Mouse (Mus musculus) layer of hippocampus, adult 2 months (tissue): ENCODE data around the gene Btaf1. TPM values are rescaled to one million over a fixed set of nuclear protein-coding genes. Genes with fewer than 3 reads are reported as not detected.

Experiments used
- DNase-seq, 2 experiments: peaks; one replicate each; pipeline ENCODE4 v3.0.0; 2022; ENCODE audit warnings: low spot score in 2 of 2
- H3K27ac ChIP-seq: fragments of 200-600 bp; 2 replicates; pipeline ENCODE4 v1.8.1; 2022
- H3K4me3 ChIP-seq: fragments of 200-600 bp; 2 replicates; pipeline ENCODE4 v1.8.1; 2022; ENCODE audit warnings: mild to moderate bottlenecking
- CTCF ChIP-seq: fragments of 200-600 bp; conservative IDR thresholded peaks from 2 replicates; pipeline ENCODE4 v1.8.1; 2022; ENCODE audit warnings: antibody characterized with exemption, mild to moderate bottlenecking, moderate library complexity
- total RNA-seq, 2 experiments: library from RNA; stranded (reverse); gene quantifications; 2 replicates each; pipeline ENCODE4 v1.2.3; 2021

Gene Btaf1
- total RNA-seq, 2 experiments from 2014 or later, result 23.9 to 33.4 TPM

DNA sequence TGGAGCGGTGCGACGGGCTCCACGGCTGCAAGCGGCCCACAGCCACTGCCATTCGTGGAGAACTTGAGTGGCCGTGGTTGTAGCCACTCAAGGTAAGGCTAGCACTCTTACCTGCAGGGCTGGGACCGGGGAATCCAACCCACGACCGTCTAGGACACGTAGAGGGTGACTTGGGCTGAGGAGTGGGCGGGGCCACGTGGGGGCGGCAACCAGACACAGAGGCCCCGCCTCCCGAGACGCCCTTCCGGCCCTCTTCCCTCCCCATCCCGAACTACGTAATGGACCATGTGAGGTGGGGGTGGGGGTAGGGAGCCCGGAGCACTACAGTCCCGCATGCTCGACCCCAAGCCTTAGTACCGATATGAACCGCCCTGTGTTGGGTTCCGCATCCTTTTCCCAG lies 92.5 kb downstream of the Btaf1 start:
- TF ChIP-seq CTCF, result no peak
- Histone ChIP-seq H3K4me3 (peak overlapping the region; percentile 43), H3K27ac (no peak overlapping the region)
- DNase-seq, result peak; percentile 40 to 58

DNA sequence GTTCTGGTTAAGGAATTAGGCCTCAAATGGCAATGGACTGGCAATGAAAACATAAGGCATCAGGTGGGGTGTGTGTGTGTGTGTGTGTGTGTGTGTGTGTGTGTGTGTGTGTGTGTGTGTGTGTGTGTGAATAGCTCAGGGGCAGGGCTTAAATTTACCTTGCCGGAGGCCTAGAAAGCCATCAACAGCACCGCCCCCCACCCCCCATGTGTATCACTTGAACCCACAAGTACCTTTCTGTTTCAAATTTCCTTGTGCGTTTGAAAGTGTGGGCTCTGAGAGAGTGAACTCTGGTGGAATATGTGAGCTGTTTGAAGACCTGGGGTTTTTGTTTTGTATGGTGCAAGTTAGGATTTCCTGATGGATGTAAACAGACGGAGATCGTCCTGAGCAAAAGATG lies 93.1 kb downstream of the Btaf1 start:
- peak overlapping the region; percentile 43 for H3K4me3 ChIP-seq
- DNase-seq, result no peak
- H3K27ac ChIP-seq, result no peak overlapping the region
- no peak for TF ChIP-seq CTCF

DNA sequence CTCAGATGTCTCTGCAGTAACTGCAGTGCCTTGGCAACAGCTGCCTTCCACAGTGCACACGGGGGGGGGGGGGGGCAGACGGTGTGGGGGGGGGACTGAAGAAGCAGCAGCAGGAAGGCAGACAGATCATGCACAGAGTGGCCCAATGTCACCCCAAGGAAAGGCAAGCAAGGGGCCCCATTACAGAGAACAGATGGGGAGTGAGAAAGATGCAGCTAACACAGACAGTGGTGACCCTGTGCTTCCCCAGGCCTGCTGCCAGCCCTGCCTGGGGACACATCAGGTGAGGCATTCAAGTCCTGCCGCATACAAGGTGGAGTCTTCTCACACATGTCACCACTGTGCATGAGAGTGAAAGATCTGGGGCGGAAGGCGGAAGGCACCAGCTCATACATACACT lies 94.7 kb downstream of the Btaf1 start:
- Histone ChIP-seq H3K27ac (no peak overlapping the region), H3K4me3 (no peak overlapping the region)
- no peak for TF ChIP-seq CTCF
- DNase-seq, result no peak

DNA sequence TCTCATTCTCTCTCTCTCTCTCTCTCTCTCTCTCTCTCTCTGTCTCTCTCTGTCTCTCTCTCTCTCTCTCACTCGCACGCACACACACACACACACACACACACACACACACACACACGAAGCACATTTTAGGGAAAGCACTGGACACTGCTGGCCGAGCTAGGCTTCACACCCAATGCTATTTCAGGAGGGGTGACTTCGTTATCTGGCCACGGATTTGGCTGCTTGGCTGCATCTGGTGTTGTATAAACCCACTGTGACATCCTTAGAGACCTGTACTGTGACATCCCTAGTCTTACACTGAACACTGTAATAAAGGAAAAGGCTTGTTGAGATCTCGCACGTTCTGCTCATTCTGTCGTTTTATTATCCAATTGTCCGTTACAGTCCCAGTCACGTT lies 95.1 kb downstream of the Btaf1 start:
- Histone ChIP-seq H3K27ac (no peak overlapping the region), H3K4me3 (no peak overlapping the region)
- no peak for TF ChIP-seq CTCF
- DNase-seq, result no peak

DNA sequence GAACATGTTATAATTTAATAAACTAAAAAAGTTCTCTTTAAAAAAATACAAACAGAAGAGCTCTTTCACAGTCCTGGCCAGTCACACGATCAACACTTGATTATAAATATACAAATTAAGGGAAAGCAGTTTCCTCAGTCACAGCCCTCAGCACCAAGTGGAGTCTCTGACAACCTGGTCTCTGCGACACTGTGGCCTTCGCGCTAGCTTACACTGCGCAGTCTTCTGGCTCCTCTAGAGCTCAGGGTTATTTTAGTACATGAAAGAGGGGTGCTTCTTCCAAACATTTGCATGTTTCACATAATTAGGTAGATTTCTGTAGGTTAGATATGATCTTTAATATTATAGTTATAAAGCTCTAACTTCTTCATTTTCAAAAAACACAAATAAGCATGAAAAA lies 96.3 kb downstream of the Btaf1 start:
- H3K27ac ChIP-seq, result no peak overlapping the region
- no peak for TF ChIP-seq CTCF

DNA sequence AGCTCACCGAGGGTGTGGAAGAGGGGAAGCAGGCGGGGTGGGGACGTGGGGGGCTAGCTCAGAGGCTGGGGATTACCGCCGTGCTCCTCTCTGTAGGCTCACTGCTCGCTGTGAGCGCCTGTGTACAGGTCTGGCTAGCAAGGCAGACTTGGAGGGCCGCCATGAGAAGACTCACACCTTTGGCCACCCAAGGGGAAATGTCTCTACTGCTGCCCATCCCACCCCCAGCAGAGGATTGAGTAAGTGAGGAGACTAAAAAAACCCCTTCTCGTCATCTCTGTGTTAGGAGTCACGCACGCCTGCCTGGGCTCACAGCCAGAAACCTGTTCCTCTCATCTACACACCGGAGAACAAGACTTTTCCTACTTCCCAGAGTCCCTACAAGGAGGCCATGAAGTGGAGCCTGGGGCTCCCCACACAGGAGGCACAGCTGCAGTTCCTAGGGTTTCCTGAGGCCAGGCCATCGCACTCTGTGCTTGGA lies 100.0 kb downstream of the Btaf1 start:
- DNase-seq, result no peak

More for the DNA sequence above, 96.3 kb downstream of the Btaf1 start:
- no peak for DNase-seq
- no peak overlapping the region for H3K4me3 ChIP-seq

DNA sequence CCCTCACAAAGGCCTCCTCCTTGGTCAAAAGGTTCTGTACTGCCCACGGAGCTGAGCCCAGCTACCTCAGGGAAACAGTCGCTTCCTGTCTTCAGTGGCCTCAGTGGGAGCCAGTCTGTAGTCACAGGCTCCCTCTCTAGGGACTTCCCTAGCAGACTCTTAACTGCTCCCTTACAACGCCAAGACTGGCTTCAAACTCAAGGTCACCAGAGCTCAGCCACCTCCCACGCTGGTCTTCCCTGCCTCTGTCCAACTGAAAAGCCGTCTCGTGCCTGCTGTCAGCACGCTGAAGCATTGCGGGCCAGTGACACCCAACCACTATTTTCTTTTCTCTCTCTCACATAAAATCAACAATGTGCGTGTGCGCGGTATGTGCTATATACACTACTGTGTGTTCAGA lies 100.5 kb downstream of the Btaf1 start:
- no peak overlapping the region for H3K27ac ChIP-seq

More for the DNA sequence above, 100.0 kb downstream of the Btaf1 start:
- Histone ChIP-seq H3K27ac (no peak overlapping the region), H3K4me3 (no peak overlapping the region)
- no peak for TF ChIP-seq CTCF

DNA sequence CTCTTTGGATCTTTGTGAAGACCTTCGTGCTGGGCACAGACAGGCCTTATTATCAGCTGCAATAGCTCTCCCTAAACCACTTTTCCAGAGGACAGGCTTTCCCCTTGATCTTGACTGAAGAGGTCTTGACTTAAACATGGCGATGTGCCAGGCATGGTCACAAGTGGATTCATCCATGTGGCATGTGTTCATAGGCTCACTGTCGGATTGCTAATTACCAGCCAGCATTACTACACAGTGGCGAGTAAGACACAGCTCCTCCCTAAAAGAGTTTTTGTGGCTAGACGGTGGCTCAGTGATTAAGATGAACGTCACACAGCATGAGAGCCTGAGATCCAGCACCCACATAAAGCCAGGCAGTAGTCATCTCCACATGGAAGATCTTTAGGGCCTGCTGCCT lies 103.9 kb downstream of the Btaf1 start:
- Histone ChIP-seq H3K4me3 (no peak overlapping the region), H3K27ac (no peak overlapping the region; the same call in 1 of the 2 replicates)
- no peak for TF ChIP-seq CTCF
- no peak for DNase-seq

More for the DNA sequence above, 100.5 kb downstream of the Btaf1 start:
- no peak overlapping the region for H3K4me3 ChIP-seq
- TF ChIP-seq CTCF, result no peak
- DNase-seq, result no peak

DNA sequence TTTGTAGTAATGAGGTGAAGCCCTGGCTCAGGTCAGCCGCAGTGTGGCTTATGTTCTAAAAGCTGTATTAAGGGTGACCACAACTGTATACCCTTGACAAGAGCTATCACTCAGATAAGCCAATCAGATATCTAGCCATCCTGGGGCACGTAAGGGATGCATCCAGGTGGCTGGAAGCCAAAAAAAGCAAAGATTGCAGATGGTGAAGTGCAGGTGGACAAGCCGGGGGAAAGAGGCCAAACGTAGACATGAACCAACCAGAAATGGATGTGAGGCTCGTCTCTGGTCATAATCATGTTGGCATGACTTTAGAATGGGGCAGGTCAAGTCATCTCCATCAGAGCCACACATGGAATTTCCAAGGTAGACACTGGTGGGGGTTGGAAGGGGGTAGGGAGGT lies 105.6 kb downstream of the Btaf1 start:
- no peak for TF ChIP-seq CTCF
- no peak for DNase-seq
- H3K27ac ChIP-seq, result peak overlapping the region; percentile 1; the same call in 1 of the 2 replicates
- no peak overlapping the region for H3K4me3 ChIP-seq

DNA sequence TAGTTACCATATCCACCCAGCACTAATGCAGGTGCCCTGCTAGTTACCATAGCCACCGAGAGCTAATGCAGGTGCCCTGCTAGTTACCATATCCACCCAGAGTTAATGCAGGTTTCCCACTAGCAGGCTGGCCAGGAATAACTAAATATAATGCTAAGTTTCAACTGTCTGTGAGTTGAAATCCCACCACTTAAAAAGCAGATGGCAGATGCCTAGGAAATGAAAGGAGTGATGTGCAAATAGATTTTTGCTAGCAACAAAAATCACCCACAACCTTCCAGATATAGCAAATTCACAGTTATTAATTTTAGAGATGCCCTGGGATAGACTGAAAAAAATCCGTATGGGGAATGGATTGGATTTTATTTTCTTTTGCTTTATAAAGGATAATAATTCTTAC lies 106.5 kb downstream of the Btaf1 start:
- peak overlapping the region; percentile 32 for H3K27ac ChIP-seq
- H3K4me3 ChIP-seq, result no peak overlapping the region
- DNase-seq, result peak in 1 of 2 experiments; percentile 27
- TF ChIP-seq CTCF, result no peak

DNA sequence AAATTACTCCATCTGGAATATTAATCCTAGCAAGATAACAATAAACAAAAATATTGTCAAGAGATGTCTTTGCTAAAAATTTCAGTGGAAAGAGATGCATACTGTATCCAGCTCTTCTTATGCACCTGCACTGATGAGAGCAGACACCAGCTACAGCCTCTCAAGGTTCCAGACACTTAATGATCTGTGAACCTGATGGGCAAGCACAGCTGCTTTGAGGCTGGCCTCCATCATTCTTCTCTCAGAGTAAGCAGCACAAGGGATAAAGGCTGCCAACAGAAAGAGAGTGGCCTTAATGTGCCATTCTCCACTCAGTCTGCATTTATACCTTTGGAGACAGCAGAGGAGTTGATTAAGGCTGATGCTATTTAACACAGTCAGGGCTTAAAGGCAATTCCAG lies 115.0 kb downstream of the Btaf1 start:
- DNase-seq, result no peak
- H3K4me3 ChIP-seq, result no peak overlapping the region
- no peak for TF ChIP-seq CTCF
- H3K27ac ChIP-seq, result no peak overlapping the region

DNA sequence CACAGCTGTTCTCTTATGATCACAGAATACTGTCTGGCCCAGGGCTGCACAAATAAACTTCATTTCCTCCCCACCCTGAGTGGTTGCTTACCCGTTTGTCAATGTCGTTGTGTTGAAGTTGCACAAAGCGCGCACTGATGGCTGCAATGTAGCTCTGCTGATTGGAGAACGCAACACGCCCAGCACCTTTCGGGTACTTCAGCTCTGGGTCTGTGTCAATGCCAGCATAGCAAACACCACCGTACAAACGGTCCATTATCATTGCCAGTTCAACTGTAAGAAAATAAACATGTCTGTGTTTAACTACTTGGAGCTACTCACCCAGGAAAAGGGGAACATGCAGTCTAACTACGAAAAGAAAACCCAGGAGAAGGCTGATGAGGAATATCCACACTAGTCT lies 118.6 kb downstream of the Btaf1 start:
- H3K4me3 ChIP-seq, result no peak overlapping the region
- DNase-seq, result no peak
- H3K27ac ChIP-seq, result no peak overlapping the region
- no peak for TF ChIP-seq CTCF

DNA sequence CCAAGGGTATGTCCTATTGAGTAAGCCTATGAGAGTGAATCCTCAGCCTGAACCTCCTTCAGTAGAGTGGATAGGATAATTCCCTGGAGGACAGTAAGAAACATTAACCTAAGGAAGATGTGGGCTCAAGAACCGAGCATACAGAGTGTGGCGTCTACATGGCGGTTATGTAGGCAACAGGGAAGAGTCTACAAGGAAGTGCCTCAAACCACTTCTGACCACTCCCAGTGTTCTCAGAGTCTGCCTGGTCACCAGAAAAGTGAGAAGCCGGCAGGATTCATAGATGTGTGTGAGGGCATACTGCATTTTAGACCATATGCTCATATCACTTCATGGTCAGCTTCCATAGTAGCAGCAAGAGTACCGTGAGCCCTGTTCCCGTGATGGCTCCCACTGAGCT lies 122.6 kb downstream of the Btaf1 start:
- no peak overlapping the region for H3K27ac ChIP-seq
- H3K4me3 ChIP-seq, result no peak overlapping the region
- DNase-seq, result no peak
- no peak for TF ChIP-seq CTCF

DNA sequence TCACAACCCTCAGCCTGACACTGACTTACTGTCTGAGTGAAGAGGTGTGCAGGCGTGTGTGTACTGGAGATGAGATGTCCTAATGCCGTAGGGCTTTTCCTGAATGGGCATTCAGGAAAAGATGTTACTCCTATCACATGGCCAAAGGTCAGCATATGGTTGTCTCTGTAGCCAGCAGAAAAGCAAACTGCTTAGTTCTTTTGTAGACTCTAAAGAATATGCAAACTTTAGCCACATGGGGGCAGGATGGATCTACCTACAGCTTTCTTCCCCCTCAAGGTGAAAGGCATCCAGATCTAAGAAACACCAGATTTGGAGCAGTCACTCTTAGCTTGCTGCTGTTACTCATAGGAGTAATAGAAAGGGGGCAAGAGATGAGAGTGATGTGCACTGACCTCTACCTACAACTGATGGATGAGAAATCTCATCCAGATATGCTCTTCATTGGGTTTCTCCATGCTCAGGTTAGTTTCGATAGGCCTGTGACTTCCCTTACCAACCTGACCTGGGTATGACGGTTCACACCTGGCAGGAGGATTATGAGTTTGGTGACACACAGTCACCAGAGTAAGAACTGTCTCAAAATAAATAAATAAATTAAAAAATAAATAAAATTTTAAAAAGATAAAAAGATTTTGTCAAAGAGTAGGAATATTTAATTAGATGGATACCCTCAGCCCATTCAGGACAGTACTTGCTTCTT lies 124.9 kb downstream of the Btaf1 start:
- Histone ChIP-seq H3K27ac (no peak overlapping the region), H3K4me3 (no peak overlapping the region)
- peak; percentile 84 for TF ChIP-seq CTCF
- DNase-seq, result peak; percentile 63 to 65
